Mouse (Mus musculus): Measurements from ENCODE around the gene Gtf3c1. TPM values are rescaled to one million over a fixed set of nuclear protein-coding genes. Genes with fewer than 3 reads are reported as not detected.

Gtf3c1 gene
- total and polyA plus RNA-seq, 3 experiments, result 23.7 to 36.1 TPM; not detected in 1

DNA sequence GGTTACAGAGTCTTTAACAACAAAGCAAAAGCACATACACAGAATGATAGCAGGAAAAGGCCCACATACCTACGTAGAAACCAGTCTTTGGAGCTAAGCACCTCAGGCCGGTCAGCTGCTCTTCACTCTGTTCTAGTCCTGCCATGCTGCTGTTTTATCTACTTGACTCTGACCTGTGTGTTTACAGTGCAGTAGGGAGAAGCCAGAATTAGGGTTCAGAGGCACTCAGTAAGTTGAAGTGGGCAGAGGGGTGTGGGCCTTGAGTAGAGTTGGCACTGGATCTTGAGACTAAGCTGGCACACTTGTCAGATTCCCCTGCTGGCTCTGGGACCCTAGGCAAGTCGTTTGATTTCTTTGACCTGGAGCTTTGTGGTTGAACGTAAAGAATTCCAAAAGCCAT is 13.5 kb upstream of the Gtf3c1 start:
- Histone ChIP-seq H3K79me2 (ENCODE audit: control insufficient read depth, insufficient read depth, low read length, poor library complexity) (no peaks in the 10 kb centered on the region), H3K9ac (ENCODE audit: control insufficient read depth, low read depth, low read length, poor library complexity, severe bottlenecking) (no peak overlapping the region), H3K4me1 (ENCODE audit: control insufficient read depth in 1 of 2, insufficient read depth in 2 of 2, low read length in 2 of 2) (0 out of 4 replicates have a peak, but pooled peaks cover 0 to 2% of the 10 kb centered on the region in 2 experiments), H3K9me3 (replicated peaks; ENCODE audit: insufficient read depth, low read length) (no peaks in the 10 kb centered on the region), H3K4me3 (ENCODE audit: control insufficient read depth in 1 of 2, insufficient read depth in 1 of 2, low read depth in 2 of 2, low read length in 2 of 2) (no peak overlapping the region), H3K36me3 (ENCODE audit: control insufficient read depth in 1 of 2, insufficient read depth in 2 of 2, low read length in 2 of 2) (no peaks in the 10 kb centered on the region), H3K27ac (ENCODE audit: control insufficient read depth, low read depth, low read length) (no peak overlapping the region), H3K27me3 (ENCODE audit: control insufficient read depth in 1 of 2, insufficient read depth in 2 of 2, low read length in 2 of 2) (no peaks in the 10 kb centered on the region)
- DNase-seq (ENCODE audit: low read depth, low spot score), result no peak
- TF ChIP-seq ZNF384 (IDR thresholded peaks at IDR 0.05; ENCODE audit: low read depth, low read length) (no peak), EP300 (IDR thresholded peaks at IDR 0.05; ENCODE audit: low read depth in 1 of 2, low read length in 2 of 2) (no peak), MAZ (IDR thresholded peaks at IDR 0.05; ENCODE audit: low read depth, low read length) (no peak), MAFK (IDR thresholded peaks at IDR 0.05; ENCODE audit: borderline replicate concordance, low read depth, low read length) (no peak), POLR2AphosphoS5 (IDR thresholded peaks at IDR 0.05; ENCODE audit: borderline replicate concordance, low read depth, low read length) (no peak), HCFC1 (IDR thresholded peaks at IDR 0.05; ENCODE audit: low read depth, low read length) (no peak), RAD21 (IDR thresholded peaks at IDR 0.05; ENCODE audit: low read depth, low read length) (no peak), GATA1 (IDR thresholded peaks at IDR 0.05; ENCODE audit: low read depth, low read length) (no peak), NRF1 (IDR thresholded peaks at IDR 0.05; ENCODE audit: insufficient read depth, low read depth, low read length, poor library complexity, severe bottlenecking) (no peak), ZC3H11A (IDR thresholded peaks at IDR 0.05; ENCODE audit: low read depth, low read length) (no peak), TCF12 (IDR thresholded peaks at IDR 0.05; ENCODE audit: low read depth, low read length) (no peak)

DNA sequence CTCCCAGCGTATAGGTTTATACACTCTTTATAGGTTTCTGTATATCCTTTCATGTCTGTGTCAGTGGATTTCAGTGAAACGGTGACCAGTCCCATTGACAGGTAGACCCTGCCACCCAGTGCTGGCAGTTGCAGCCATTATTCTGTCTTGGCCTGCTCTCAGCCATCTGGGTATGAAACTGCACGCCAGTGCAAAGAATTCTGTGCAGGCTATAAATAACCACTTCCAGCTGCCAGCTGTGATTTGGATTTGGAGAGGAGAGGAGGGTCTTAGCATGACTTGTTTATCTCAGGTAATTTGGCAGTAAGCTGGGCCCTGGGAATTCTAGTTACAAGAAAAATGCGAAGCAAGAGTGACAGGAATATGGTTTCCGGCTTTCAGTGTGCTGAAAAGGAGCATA is 12.8 kb upstream of the Gtf3c1 start:
- Histone ChIP-seq H3K4me1 (ENCODE audit: control insufficient read depth in 1 of 2, insufficient read depth in 2 of 2, low read length in 2 of 2) (peaks cover 2% of the 10 kb centered on the region in 2 experiments; a peak in 2 of 4 replicates), H3K27ac (ENCODE audit: control insufficient read depth, low read depth, low read length) (no peak overlapping the region), H3K27me3 (ENCODE audit: control insufficient read depth in 1 of 2, insufficient read depth in 2 of 2, low read length in 2 of 2) (no peaks in the 10 kb centered on the region), H3K4me3 (ENCODE audit: control insufficient read depth in 1 of 2, insufficient read depth in 1 of 2, low read depth in 2 of 2, low read length in 2 of 2) (no peak overlapping the region), H3K9me3 (replicated peaks; ENCODE audit: insufficient read depth, low read length) (no peaks in the 10 kb centered on the region), H3K9ac (ENCODE audit: control insufficient read depth, low read depth, low read length, poor library complexity, severe bottlenecking) (no peak overlapping the region), H3K79me2 (ENCODE audit: control insufficient read depth, insufficient read depth, low read length, poor library complexity) (no peaks in the 10 kb centered on the region), H3K36me3 (ENCODE audit: control insufficient read depth in 1 of 2, insufficient read depth in 2 of 2, low read length in 2 of 2) (peaks cover 0 to 1% of the 10 kb centered on the region in 2 experiments; a peak in 2 of 4 replicates)
- DNase-seq (ENCODE audit: low read depth, low spot score), result no peak
- TF ChIP-seq POLR2AphosphoS2 (IDR thresholded peaks at IDR 0.05; ENCODE audit: low read length) (no peak), USF1 (IDR thresholded peaks at IDR 0.05; ENCODE audit: low read depth, low read length) (no peak), USF2 (IDR thresholded peaks at IDR 0.05; ENCODE audit: borderline replicate concordance in 1 of 2, insufficient read depth in 1 of 2, low read depth in 1 of 2, low read length in 2 of 2) (no peak), ETS1 (IDR thresholded peaks at IDR 0.05; ENCODE audit: low read depth, low read length) (no peak), CHD2 (IDR thresholded peaks at IDR 0.05; ENCODE audit: low read length) (no peak), MAZ (IDR thresholded peaks at IDR 0.05; ENCODE audit: low read depth, low read length) (no peak), MEF2A (IDR thresholded peaks at IDR 0.05; ENCODE audit: extremely low read depth, insufficient replicate concordance, low read depth, low read length, poor library complexity, severe bottlenecking) (no peak), TCF12 (IDR thresholded peaks at IDR 0.05; ENCODE audit: low read depth, low read length) (no peak)
